Mouse (Mus musculus): ENCODE results near the gene 1520401A03Rik. TPM values are rescaled to one million over a fixed set of nuclear protein-coding genes. Genes with fewer than 3 reads are reported as not detected.

1520401A03Rik gene
- polyA plus RNA-seq, 1 experiment from 2014 or later: 0.30 TPM

- H3K4me2 ChIP-seq (ENCODE audit: low read length): peak overlapping the region; percentile 37
- 0 out of 2 replicates have a peak overlapping the region, but pooled peaks have one; percentile 42 for H3K27ac ChIP-seq
- peak; percentile 85 for TF ChIP-seq CTCF (IDR thresholded peaks at IDR 0.05; ENCODE audit: low read depth)
- DNase-seq (ENCODE audit: low spot score) (peak; percentile 90), ATAC-seq (replicated peaks; ENCODE audit: low FRiP score, low read depth) (no peak; the same call in 1 of the 2 replicates)
- 0 out of 2 replicates have a peak overlapping the region, but pooled peaks have one; percentile 2 for H3K9ac ChIP-seq (ENCODE audit: low read depth, low read length)
- 22% methylated on average over 10 of the region's 10 CpGs for WGBS
- peaks cover 16% of the 10 kb centered on the region for H3K4me1 ChIP-seq (replicated peaks; ENCODE audit: insufficient read depth, low read length)
- peak overlapping the region; percentile 26 for H3K4me3 ChIP-seq (replicated peaks; ENCODE audit: low read depth, low read length)
- H3K27me3 ChIP-seq (ENCODE audit: insufficient read depth, low read length): peaks cover 12% of the 10 kb centered on the region; the same call in 1 of the 2 replicates
- no peaks in the 10 kb centered on the region for H3K9me3 ChIP-seq (replicated peaks; ENCODE audit: low read length)
- H3K36me3 ChIP-seq (ENCODE audit: insufficient read depth, low read length): peaks cover 18% of the 10 kb centered on the region; the same call in 1 of the 2 replicates
Observed at GRCm38 (mm10) chr17:23748631-23749391, 26.2 kb upstream of the 1520401A03Rik start.

- no peak for TF ChIP-seq CTCF (IDR thresholded peaks at IDR 0.05; ENCODE audit: low read depth)
- peaks cover 20% of the 10 kb centered on the region for H3K27me3 ChIP-seq (ENCODE audit: insufficient read depth, low read length)
- H3K9me3 ChIP-seq (replicated peaks; ENCODE audit: low read length): no peaks in the 10 kb centered on the region
- H3K4me2 ChIP-seq (ENCODE audit: low read length): no peak overlapping the region
- DNase-seq (ENCODE audit: low spot score): no peak
- no peak overlapping the region for H3K4me3 ChIP-seq (replicated peaks; ENCODE audit: low read depth, low read length)
- no peak overlapping the region for H3K9ac ChIP-seq (ENCODE audit: low read depth, low read length)
- H3K36me3 ChIP-seq (ENCODE audit: insufficient read depth, low read length): peaks cover 10% of the 10 kb centered on the region; the same call in 1 of the 2 replicates
- no peak overlapping the region for H3K27ac ChIP-seq
- WGBS: 15% methylated on average over 6 of the region's 6 CpGs
- no peak for ATAC-seq (replicated peaks; ENCODE audit: low FRiP score, low read depth)
- H3K4me1 ChIP-seq (replicated peaks; ENCODE audit: insufficient read depth, low read length): peaks cover 16% of the 10 kb centered on the region
Observed at GRCm38 (mm10) chr17:23748026-23748425, 25.4 kb upstream of the 1520401A03Rik start.

- ATAC-seq (replicated peaks; ENCODE audit: low FRiP score, low read depth): no peak
- Histone ChIP-seq H3K27me3 (ENCODE audit: insufficient read depth, low read length) (peaks cover 25% of the 10 kb centered on the region), H3K4me2 (ENCODE audit: low read length) (no peak overlapping the region), H3K4me3 (replicated peaks; ENCODE audit: low read depth, low read length) (no peak overlapping the region), H3K4me1 (replicated peaks; ENCODE audit: insufficient read depth, low read length) (peaks cover 19% of the 10 kb centered on the region), H3K9me3 (replicated peaks; ENCODE audit: low read length) (no peaks in the 10 kb centered on the region), H3K36me3 (ENCODE audit: insufficient read depth, low read length) (peaks cover 10% of the 10 kb centered on the region; the same call in 1 of the 2 replicates), H3K27ac (no peak overlapping the region), H3K9ac (ENCODE audit: low read depth, low read length) (no peak overlapping the region)
- TF ChIP-seq CTCF (IDR thresholded peaks at IDR 0.05; ENCODE audit: low read depth): no peak
- WGBS: 85% methylated on average over 3 of the region's 3 CpGs
- DNase-seq (ENCODE audit: low spot score): no peak
Observed at GRCm38 (mm10) chr17:23747471-23747870, 24.9 kb upstream of the 1520401A03Rik start.

GRCm38 (mm10) chr17:23746767-23747166 lies 24.2 kb upstream of the 1520401A03Rik start:
- H3K4me1 ChIP-seq (replicated peaks; ENCODE audit: insufficient read depth, low read length): peaks cover 26% of the 10 kb centered on the region
- no peaks in the 10 kb centered on the region for H3K9me3 ChIP-seq (replicated peaks; ENCODE audit: low read length)
- WGBS: 71% methylated on average over 3 of the region's 3 CpGs
- ATAC-seq (replicated peaks; ENCODE audit: low FRiP score, low read depth): no peak
- H3K9ac ChIP-seq (ENCODE audit: low read depth, low read length): no peak overlapping the region
- no peak for TF ChIP-seq CTCF (IDR thresholded peaks at IDR 0.05; ENCODE audit: low read depth)
- H3K27me3 ChIP-seq (ENCODE audit: insufficient read depth, low read length): peaks cover 32% of the 10 kb centered on the region
- H3K4me3 ChIP-seq (replicated peaks; ENCODE audit: low read depth, low read length): no peak overlapping the region
- DNase-seq (ENCODE audit: low spot score): no peak
- H3K4me2 ChIP-seq (ENCODE audit: low read length): no peak overlapping the region
- H3K27ac ChIP-seq: no peak overlapping the region
- H3K36me3 ChIP-seq (ENCODE audit: insufficient read depth, low read length): peaks cover 4% of the 10 kb centered on the region; the same call in 1 of the 2 replicates

- H3K4me3 ChIP-seq (replicated peaks; ENCODE audit: low read depth, low read length): peak overlapping the region; percentile 26; the same call in 1 of the 2 replicates
Observed at GRCm38 (mm10) chr17:23746311-23746710, 23.7 kb upstream of the 1520401A03Rik start.

GRCm38 (mm10) chr17:23745301-23746251 lies 23.0 kb upstream of the 1520401A03Rik start, which contains the start of gene Kremen2:
TSS of gene Kremen2 (minus strand) at chr17:23745833.
- no peak for DNase-seq (ENCODE audit: low spot score)
- Histone ChIP-seq H3K9ac (ENCODE audit: low read depth, low read length) (0 out of 2 replicates have a peak within 1 kb of the TSS, but pooled peaks have one; percentile 15), H3K27me3 (ENCODE audit: insufficient read depth, low read length) (peaks cover 36% of the 10 kb centered on the region), H3K9me3 (replicated peaks; ENCODE audit: low read length) (no peaks in the 10 kb centered on the region), H3K36me3 (ENCODE audit: insufficient read depth, low read length) (no peaks in the 10 kb centered on the region), H3K4me3 (replicated peaks; ENCODE audit: low read depth, low read length) (peak within 1 kb of the TSS; percentile 26), H3K4me1 (replicated peaks; ENCODE audit: insufficient read depth, low read length) (peaks cover 28% of the 10 kb centered on the region), H3K4me2 (ENCODE audit: low read length) (peak within 1 kb of the TSS; percentile 68), H3K27ac (no peak within 1 kb of the TSS)
- under 1% methylated on average over 40 of the region's 45 CpGs for WGBS
- no peak for TF ChIP-seq CTCF (IDR thresholded peaks at IDR 0.05; ENCODE audit: low read depth)
- no peak for ATAC-seq (replicated peaks; ENCODE audit: low FRiP score, low read depth)

More at GRCm38 (mm10) chr17:23746311-23746710, 23.7 kb upstream of the 1520401A03Rik start:
- peaks cover 26% of the 10 kb centered on the region for H3K4me1 ChIP-seq (replicated peaks; ENCODE audit: insufficient read depth, low read length)
- no peak for ATAC-seq (replicated peaks; ENCODE audit: low FRiP score, low read depth)
- peak overlapping the region; percentile 68 for H3K4me2 ChIP-seq (ENCODE audit: low read length)
- H3K36me3 ChIP-seq (ENCODE audit: insufficient read depth, low read length): no peaks in the 10 kb centered on the region; the same call in 1 of the 2 replicates
- H3K27me3 ChIP-seq (ENCODE audit: insufficient read depth, low read length): peaks cover 36% of the 10 kb centered on the region
- peak; percentile 49 for TF ChIP-seq CTCF (IDR thresholded peaks at IDR 0.05; ENCODE audit: low read depth)
- H3K27ac ChIP-seq: no peak overlapping the region
- DNase-seq (ENCODE audit: low spot score): no peak
- no peak overlapping the region for H3K9ac ChIP-seq (ENCODE audit: low read depth, low read length)
- WGBS: 8% methylated on average over 12 of the region's 12 CpGs
- no peaks in the 10 kb centered on the region for H3K9me3 ChIP-seq (replicated peaks; ENCODE audit: low read length)
